30 mouse cellular contexts compared by ENCODE assay signal in the genomic region with DNA sequence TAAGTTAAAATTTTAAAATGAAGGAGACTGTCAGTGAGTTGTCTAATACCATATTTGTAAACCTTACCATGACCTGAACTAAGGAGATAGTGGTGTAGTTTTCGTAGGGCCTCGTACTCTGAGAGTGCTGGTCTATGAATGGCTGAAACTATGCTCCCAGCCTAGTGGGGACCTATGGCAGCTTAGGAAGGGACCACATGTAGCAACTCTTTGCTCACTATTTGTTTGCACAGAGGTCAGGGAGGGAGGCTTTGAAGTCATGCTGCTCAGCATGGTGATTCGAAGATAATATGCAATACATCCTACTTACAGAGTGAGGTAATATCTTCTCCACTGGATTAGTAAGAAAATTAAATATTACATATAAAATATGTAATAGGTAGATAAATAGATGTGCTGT.
"Had no signal": no experiment of that assay in that cellular context is flagged by ENCODE, and none has a peak within 500 bp of the region (broad histone marks: within the 10 kb centered on the region; RNA-seq: fewer than 3 reads in every experiment).

No protein-coding gene starts in this region.

- ATAC-seq: lung, postnatal 0 days; midbrain, embryonic 13.5 days; midbrain, embryonic 15.5 days; midbrain, embryonic 16.5 days had no signal

- H3K9ac ChIP-seq: limb, embryonic 12.5 days; limb, embryonic 13.5 days; limb, embryonic 15.5 days; liver, embryonic 14.5 days; liver, embryonic 15.5 days; lung, embryonic 14.5 days; lung, embryonic 15.5 days; midbrain, embryonic 12.5 days; midbrain, embryonic 13.5 days; midbrain, embryonic 15.5 days; neural tube, embryonic 12.5 days; neural tube, embryonic 13.5 days had no signal

- H3K4me3 ChIP-seq: left cerebral cortex, adult 2 months; limb, embryonic 10.5 days; limb, embryonic 12.5 days; limb, embryonic 13.5 days; limb, embryonic 15.5 days; liver, embryonic 15.5 days; lung, embryonic 15.5 days; megakaryocyte, embryonic 14.5 days; midbrain, embryonic 10.5 days; midbrain, embryonic 12.5 days; midbrain, embryonic 13.5 days; midbrain, embryonic 15.5 days; myocyte; neural tube, embryonic 12.5 days; neural tube, embryonic 13.5 days had no signal

- H3K27me3 ChIP-seq: limb, embryonic 12.5 days; limb, embryonic 13.5 days; limb, embryonic 15.5 days; liver, embryonic 15.5 days; lung, embryonic 15.5 days; megakaryocyte, embryonic 14.5 days; midbrain, embryonic 12.5 days; midbrain, embryonic 13.5 days; midbrain, embryonic 15.5 days; neural tube, embryonic 12.5 days; neural tube, embryonic 13.5 days had no signal

- H3K4me2 ChIP-seq: limb, embryonic 12.5 days; limb, embryonic 13.5 days; limb, embryonic 15.5 days; liver, embryonic 15.5 days; lung, embryonic 14.5 days; lung, embryonic 15.5 days; midbrain, embryonic 11.5 days; midbrain, embryonic 12.5 days; midbrain, embryonic 13.5 days; midbrain, embryonic 15.5 days; neural tube, embryonic 12.5 days; neural tube, embryonic 13.5 days had no signal

- H3K9me3 ChIP-seq: limb, embryonic 10.5 days; limb, embryonic 12.5 days; limb, embryonic 13.5 days; limb, embryonic 15.5 days; liver, embryonic 15.5 days; lung, embryonic 15.5 days; megakaryocyte, embryonic 14.5 days; midbrain, embryonic 10.5 days; midbrain, embryonic 12.5 days; midbrain, embryonic 13.5 days; midbrain, embryonic 15.5 days; neural tube, embryonic 12.5 days; neural tube, embryonic 13.5 days had no signal

- H3K4me1 ChIP-seq: limb, embryonic 10.5 days; limb, embryonic 12.5 days; limb, embryonic 13.5 days; limb, embryonic 15.5 days; liver, embryonic 15.5 days; lung, embryonic 15.5 days; megakaryocyte, embryonic 14.5 days; midbrain, embryonic 10.5 days; midbrain, embryonic 12.5 days; midbrain, embryonic 13.5 days; midbrain, embryonic 15.5 days; neural tube, embryonic 12.5 days; neural tube, embryonic 13.5 days had no signal

- H3K27ac ChIP-seq: left cerebral cortex, adult 2 months; limb, embryonic 10.5 days; limb, embryonic 12.5 days; limb, embryonic 13.5 days; limb, embryonic 15.5 days; liver, embryonic 14.5 days; liver, embryonic 15.5 days; lung, embryonic 15.5 days; macrophage; midbrain, embryonic 10.5 days; midbrain, embryonic 12.5 days; midbrain, embryonic 13.5 days; midbrain, embryonic 15.5 days; neural tube, embryonic 12.5 days; neural tube, embryonic 13.5 days had no signal

- DNase-seq: layer of hippocampus, postnatal 36 days; left cerebral cortex, postnatal 4 days; lung, adult 18-20 months; lung, adult 2 months; lung, embryonic 14.5 days; lung, postnatal 10 days; lung, postnatal 14 days; lung, postnatal 36 days; lung, postnatal 4 days; midbrain, embryonic 14.5 days had no signal
